Mouse (Mus musculus) embryo, embryonic 11 days (tissue): ENCODE measurements at regions not wholly inside any gene's neighbourhood (a gene's known extent, or its start where the extent isn't known, plus 50 kb on each side); places are given as distances from the start of the nearest gene placed in this dataset.

Experiments
- DNase-seq: peaks from one replicate; pipeline ENCODE4 v3.0.0-alpha.2; 2015

DNA sequence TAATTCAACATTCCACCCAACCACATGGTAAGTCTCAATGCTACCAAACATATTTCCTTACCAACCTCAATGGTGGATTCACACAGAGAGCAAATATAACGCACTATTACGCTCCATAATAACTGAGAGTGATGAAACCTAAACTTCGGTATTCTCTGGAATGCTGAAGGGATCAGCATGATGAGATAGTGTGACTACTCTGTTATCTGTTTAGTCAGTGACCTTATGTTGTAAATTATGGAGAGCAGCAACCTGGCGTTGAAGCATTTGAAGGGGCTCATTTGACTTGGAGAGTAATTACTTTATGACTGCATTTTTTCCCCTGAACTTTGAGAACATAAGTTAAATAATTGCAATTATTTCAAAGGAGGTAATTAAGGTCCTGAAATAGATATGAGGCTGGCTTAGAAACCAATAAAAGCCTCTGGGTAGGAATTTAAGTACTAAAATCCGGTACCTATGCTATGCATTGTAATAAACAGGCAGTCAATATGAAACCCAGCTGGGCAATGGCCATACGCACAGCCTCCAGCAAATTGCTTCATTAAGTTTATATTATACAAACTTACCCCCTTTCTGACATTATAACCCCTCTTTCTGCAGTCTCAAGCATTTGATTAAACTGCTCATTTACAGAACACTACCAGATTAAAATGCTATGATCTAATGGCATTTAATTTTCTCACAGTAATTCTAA is 1378.9 kb upstream of the Jmjd1c start:
- DNase-seq: no peak

GRCm38 (mm10) chr10:65722496-65722895 is 1373.4 kb upstream of the Jmjd1c start:
- no peak for DNase-seq

DNA sequence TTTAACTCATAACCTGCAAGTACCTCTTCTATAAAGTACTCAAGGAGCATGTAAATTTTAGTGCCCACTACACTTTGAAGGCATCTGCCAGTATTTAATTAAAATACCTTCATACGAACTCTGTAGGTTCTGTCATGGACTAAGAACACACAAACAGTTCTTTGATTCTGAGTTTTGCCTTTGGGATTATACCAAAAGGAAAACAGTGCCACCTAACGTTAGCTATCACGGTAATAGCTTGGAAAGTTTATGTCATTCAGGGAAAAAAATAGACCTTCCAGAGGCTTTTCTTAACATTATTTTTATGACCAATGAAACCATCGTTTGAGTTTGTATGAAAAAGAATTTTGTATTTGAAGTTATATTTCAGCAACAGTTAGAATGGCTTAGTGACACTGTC is 1326.5 kb upstream of the Jmjd1c start:
- peak; percentile 41 for DNase-seq

- no peak for DNase-seq
Observed at GRCm38 (mm10) chr10:65771936-65772335, 1324.0 kb upstream of the Jmjd1c start.

DNA sequence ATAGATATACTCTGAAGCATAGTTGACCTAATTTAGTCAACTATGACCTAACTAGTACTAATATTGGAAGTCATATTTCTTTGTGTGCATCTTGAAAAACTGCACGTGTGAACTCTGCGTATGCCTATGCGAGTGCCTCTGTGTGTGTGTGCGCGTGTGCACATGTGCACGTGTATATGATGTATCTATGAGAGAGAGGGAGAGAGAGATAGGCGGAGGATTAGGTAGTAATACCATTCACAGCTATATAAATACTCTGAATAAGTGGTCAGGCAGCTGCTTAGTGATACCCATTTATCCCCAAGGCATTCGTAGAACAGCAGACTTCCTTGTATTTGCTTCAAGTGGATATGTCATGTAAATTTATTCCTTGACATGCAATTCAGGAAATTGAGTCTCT is 1310.9 kb upstream of the Jmjd1c start:
- DNase-seq: no peak
